Mouse (Mus musculus) c-Kit-positive CD71-positive TER-119-negative erythroid progenitor cells, embryonic 14.5 days (primary cell): Measurements from ENCODE around the gene Gpatch11.

Experiments used
- DNase-seq: peaks from one replicate; pipeline ENCODE4 v3.0.0-alpha.2; 2013; ENCODE audit warnings: low read depth

The Gpatch11 gene

GRCm38 (mm10) chr17:78894991-78895390 lies 59.6 kb downstream of the Gpatch11 start:
- DNase-seq = no peak

DNA sequence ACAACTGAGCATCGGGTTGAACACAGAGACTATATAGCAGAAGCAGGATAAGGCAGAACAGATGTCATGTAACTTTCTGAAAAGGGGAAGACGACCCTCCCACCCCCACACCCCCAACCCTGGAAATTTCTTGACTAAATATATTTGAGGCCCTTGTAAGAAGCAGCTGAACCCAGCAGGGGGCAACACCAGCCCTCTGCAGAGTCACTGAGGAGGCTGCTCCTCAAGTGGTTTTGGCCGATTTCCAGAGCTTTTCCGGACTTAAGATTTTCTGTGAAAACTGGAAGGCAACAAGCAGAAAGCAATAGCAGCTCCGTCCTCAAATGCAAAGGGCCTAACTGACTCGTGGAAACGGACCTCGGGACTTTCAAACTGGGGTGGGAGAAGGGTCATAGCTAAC lies 60.0 kb downstream of the Gpatch11 start:
- no peak for DNase-seq
